Mouse (Mus musculus): ENCODE data around the gene Slc26a5.

- TF ChIP-seq JUND (IDR thresholded peaks at IDR 0.05; ENCODE audit: low read depth, low read length) (no peak), POLR2A (IDR thresholded peaks at IDR 0.05; ENCODE audit: control insufficient read depth in 1 of 2, insufficient read depth in 1 of 2, low read depth in 1 of 2, low read length in 2 of 2, poor library complexity in 1 of 2) (no peak), RCOR1 (IDR thresholded peaks at IDR 0.05; ENCODE audit: low read depth, low read length) (no peak), BHLHE40 (IDR thresholded peaks at IDR 0.05; ENCODE audit: borderline replicate concordance, low read depth, low read length) (no peak), GABPA (IDR thresholded peaks at IDR 0.05; ENCODE audit: low read depth, low read length) (no peak)
These were observed 18.0 kb downstream of the Slc26a5 start for GRCm38 (mm10) chr5:21847438-21847837.

All from MEL (cell line).